7 mouse cellular contexts compared by ENCODE assay signal in the genomic region with DNA sequence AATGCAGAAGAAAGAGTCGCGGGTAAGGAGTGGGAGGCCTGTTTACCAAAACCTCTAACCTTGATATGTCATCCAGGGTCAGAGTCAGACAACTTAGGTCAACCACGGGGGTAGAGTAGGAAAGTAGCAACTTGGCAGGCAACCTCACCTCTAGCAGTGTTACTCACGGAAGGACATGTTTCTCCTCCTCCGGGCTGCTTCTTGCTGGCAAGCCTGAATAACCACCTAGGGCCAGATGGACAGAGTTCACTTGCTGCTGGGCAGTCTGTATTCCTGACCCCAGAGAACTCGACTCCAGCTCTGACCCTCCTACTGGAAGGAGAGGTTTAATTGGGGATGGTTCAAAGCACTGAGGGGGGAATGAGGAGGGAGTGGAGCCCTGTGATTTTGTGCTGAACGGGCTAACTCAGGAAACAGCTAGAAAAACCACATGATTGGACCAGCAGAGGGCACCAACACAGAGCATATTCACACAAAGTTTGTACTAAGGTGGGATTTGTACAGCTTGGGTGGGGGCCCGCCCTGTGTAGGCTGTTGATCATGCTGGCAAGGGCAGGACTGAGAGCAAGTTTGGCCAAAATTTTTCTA. TPM values are rescaled to one million over a fixed set of nuclear protein-coding genes. Genes with fewer than 3 reads are reported as not detected.
DNase-seq lines count a peak whose midpoint lies in the region; ATAC-seq and TF ChIP-seq lines count a peak whose summit lies in the region.

No protein-coding gene starts in this region.

- no peak overlapping the region for H3K4me3 ChIP-seq in bone marrow macrophage, adult 2 months (ENCODE audit: insufficient read depth, low read length)

- H3K4me1 ChIP-seq in bone marrow macrophage, adult 2 months (ENCODE audit: control insufficient read depth, insufficient read depth, low read length): no peaks in the 10 kb centered on the region

- peak; percentile 65 for TF ChIP-seq CTCF in bone marrow macrophage, adult 2 months (IDR thresholded peaks at IDR 0.05; ENCODE audit: low read depth, low read length)

- peak; percentile 43; the same call in 1 of the 2 replicates for ATAC-seq in granulocyte monocyte progenitor cell, adult 5-6 weeks (replicated peaks; ENCODE audit: poor library complexity, severe bottlenecking)

- TF ChIP-seq POLR2A in bone marrow macrophage, adult 2 months (IDR thresholded peaks at IDR 0.05; ENCODE audit: borderline replicate concordance, low read depth, low read length): no peak

- H3K27ac ChIP-seq in bone marrow macrophage, adult 2 months (ENCODE audit: insufficient read depth, low read depth, low read length): no peak overlapping the region

- DNase-seq in 3T3-L1 (ENCODE audit: low read depth, low spot score) (peak; percentile 55), A20 (ENCODE audit: low read depth, low spot score) (peak; percentile 34)
- peak; percentile 82 to 89 for DNase-seq in kidney, postnatal 36 days
- peak; percentile 80 for DNase-seq in lung, postnatal 36 days
- DNase-seq in testis, postnatal 10 days (ENCODE audit: low spot score): peak; percentile 65

RNA-seq across cellular contexts. Expression of gene Slc12a7, which starts 9.7 kb away (rescaled TPM):
- 50.6 and 53.9 TPM in 2 replicates for polyA plus RNA-seq in bone marrow macrophage, adult 2 months (2012; ENCODE audit: insufficient read depth, insufficient read length, missing spikeins)
- 3.6 and 8.3 TPM in 2 replicates for total RNA-seq in granulocyte monocyte progenitor cell, adult 5-6 weeks (2014; fragmentation: Nextera tagmentation)
- 3.0 and 3.7 TPM in 2 replicates for total RNA-seq in granulocyte monocyte progenitor cell, adult 5-6 weeks (2017)

RNA-seq across cellular contexts. Expression of gene Slc6a19, which starts 18.5 kb away (rescaled TPM):
- polyA plus RNA-seq in bone marrow macrophage, adult 2 months (2012; ENCODE audit: insufficient read depth, insufficient read length, missing spikeins): not detected in 2 replicates
- not detected in 2 replicates for total RNA-seq in granulocyte monocyte progenitor cell, adult 5-6 weeks (2014; fragmentation: Nextera tagmentation)
- total RNA-seq in granulocyte monocyte progenitor cell, adult 5-6 weeks (2017): not detected in 2 replicates

RNA-seq across cellular contexts. Expression of gene Slc6a18, which starts 45.4 kb away (rescaled TPM):
- not detected in 2 replicates for polyA plus RNA-seq in bone marrow macrophage, adult 2 months (2012; ENCODE audit: insufficient read depth, insufficient read length, missing spikeins)
- total RNA-seq in granulocyte monocyte progenitor cell, adult 5-6 weeks (2014; fragmentation: Nextera tagmentation): not detected in 2 replicates
- not detected in 2 replicates for total RNA-seq in granulocyte monocyte progenitor cell, adult 5-6 weeks (2017)

Comparison
In these comparisons a context has a peak if more than half of its experiments do, and no peak if none do; other contexts are left out.
1. DNase-seq: peak in every context shown above with its lines; median percentile 86 in kidney, postnatal 36 days; 80 in lung, postnatal 36 days; 65 in testis, postnatal 10 days; 55 in 3T3-L1; 34 in A20.